Mouse (Mus musculus) heart, embryonic 15.5 days (tissue): ENCODE data around the gene Rasl12. TPM values are rescaled to one million over a fixed set of nuclear protein-coding genes. Genes with fewer than 3 reads are reported as not detected.

Experiments used
- ATAC-seq: fragments of 200-750 bp; cut with Nextera tagmentation; replicated peaks from 2 replicates; pipeline ENCODE4 v1.8.0; 2017; ENCODE audit warnings: low read depth, moderate TSS enrichment; ENCODE audit not compliant: insufficient number of reproducible peaks, insufficient read depth, low FRiP score
- H3K27ac ChIP-seq: fragments of 300-500 bp; sonication (generic); 2 replicates; pipeline ENCODE4 v1.5.1; 2015; ENCODE audit warnings: mild to moderate bottlenecking, inconsistent platforms
- H3K27me3 ChIP-seq: fragments of 300-500 bp; sonication (generic); 2 replicates; pipeline ENCODE4 v1.6.1; 2015; ENCODE audit warnings: inconsistent platforms
- H3K36me3 ChIP-seq: fragments of 300-500 bp; sonication (generic); 2 replicates; pipeline ENCODE4 v1.6.1; 2015; ENCODE audit warnings: mild to moderate bottlenecking, inconsistent platforms
- H3K4me1 ChIP-seq: fragments of 300-500 bp; sonication (generic); replicated peaks from 2 replicates; pipeline ENCODE4 v1.6.1; 2015; ENCODE audit warnings: inconsistent platforms
- H3K4me2 ChIP-seq: fragments of 300-500 bp; sonication (generic); 2 replicates; pipeline ENCODE4 v1.6.1; 2015; ENCODE audit warnings: inconsistent platforms, mild to moderate bottlenecking, moderate library complexity
- H3K4me3 ChIP-seq: fragments of 300-500 bp; sonication (generic); 2 replicates; pipeline ENCODE4 v1.5.1; 2015; ENCODE audit warnings: mild to moderate bottlenecking, inconsistent platforms
- H3K9ac ChIP-seq: fragments of 300-500 bp; sonication (generic); 2 replicates; pipeline ENCODE4 v1.6.1; 2015; ENCODE audit warnings: mild to moderate bottlenecking, inconsistent platforms
- H3K9me3 ChIP-seq: fragments of 300-500 bp; sonication (generic); replicated peaks from 2 replicates; pipeline ENCODE4 v1.6.1; 2016; ENCODE audit warnings: inconsistent platforms
- WGBS: fragments of 180-500 bp; shearing (Covaris S2); methylation state at CpG from one replicate; pipeline ENCODE4 v1.1.7; 2015; ENCODE audit warnings: mixed read lengths; 5-methylcytosine and 5-hydroxymethylcytosine counted together
- polyA plus RNA-seq: library from polyadenylated mRNA; unstranded; fragments of >200 nt; fragmentation: Nextera tagmentation; extraction: Ambion mirVana; gene quantifications from 2 replicates; pipeline ENCODE4 v1.2.1, GENCODE M21; 2015

The Rasl12 gene
- polyA plus RNA-seq, 1 experiment from 2014 or later = 7.6 TPM

GRCm38 (mm10) chr9:65447951-65448350, 49.6 kb downstream of the Rasl12 start:
- H3K9ac ChIP-seq = no peak overlapping the region
- no peaks in the 10 kb centered on the region for H3K27me3 ChIP-seq
- no peak overlapping the region for H3K4me2 ChIP-seq
- no peak for ATAC-seq
- H3K4me1 ChIP-seq = no peaks in the 10 kb centered on the region
- H3K36me3 ChIP-seq = peaks cover 63% of the 10 kb centered on the region
- WGBS = 86% methylated on average over 6 of the region's 6 CpGs
- no peak overlapping the region for H3K4me3 ChIP-seq
- H3K27ac ChIP-seq = no peak overlapping the region
- no peaks in the 10 kb centered on the region for H3K9me3 ChIP-seq

DNA sequence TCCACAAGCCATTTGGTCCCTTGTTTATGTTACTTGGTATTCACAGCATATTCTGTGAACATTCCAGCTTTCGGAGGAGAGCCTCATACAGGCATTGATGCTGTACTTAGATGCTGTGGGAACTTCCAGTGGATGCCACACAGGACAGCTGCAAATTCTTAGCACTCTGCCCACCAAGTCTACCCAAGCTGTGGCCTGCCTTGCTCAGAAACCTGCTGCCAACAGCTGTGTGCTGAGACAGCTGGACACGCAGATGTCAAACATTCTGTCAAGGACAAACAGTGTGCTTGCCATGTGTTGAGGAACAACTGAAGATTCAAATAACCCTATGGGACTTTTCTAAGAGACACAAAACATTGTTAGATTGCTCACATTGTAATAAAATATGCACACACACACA, 60.7 kb downstream of the Rasl12 start:
- no peaks in the 10 kb centered on the region for H3K9me3 ChIP-seq
- H3K27me3 ChIP-seq = no peaks in the 10 kb centered on the region
- H3K9ac ChIP-seq = no peak overlapping the region
- no peak overlapping the region for H3K4me2 ChIP-seq
- ATAC-seq = no peak
- no peak overlapping the region for H3K27ac ChIP-seq
- no peak overlapping the region for H3K4me3 ChIP-seq
- WGBS = 85% methylated on average over 2 of the region's 2 CpGs
- H3K4me1 ChIP-seq = peaks cover 16% of the 10 kb centered on the region
- H3K36me3 ChIP-seq = no peaks in the 10 kb centered on the region

DNA sequence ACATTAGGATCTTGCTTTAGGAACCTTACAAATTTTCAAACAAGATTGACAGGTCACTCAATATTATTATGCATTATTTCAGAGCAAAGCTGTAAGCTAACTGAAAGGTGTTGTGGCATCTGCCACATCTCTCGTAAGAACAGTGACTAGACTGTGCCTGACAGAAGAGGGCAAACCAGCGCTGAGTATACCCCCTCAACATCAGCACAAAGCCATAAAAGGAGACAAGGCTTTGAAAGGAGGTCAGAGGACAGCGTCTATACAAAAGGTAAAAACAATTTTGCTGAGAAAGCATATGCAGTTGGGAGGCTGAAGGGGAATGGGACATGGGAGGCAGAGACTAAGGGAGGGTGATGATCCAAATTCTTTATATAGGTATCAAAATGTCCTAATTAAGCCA, 61.9 kb downstream of the Rasl12 start:
- H3K27ac ChIP-seq = peak overlapping the region; percentile 88
- ATAC-seq = no peak
- H3K4me2 ChIP-seq = peak overlapping the region; percentile 76
- H3K4me1 ChIP-seq = peaks cover 16% of the 10 kb centered on the region
- WGBS = 69% methylated on average over 3 of the region's 3 CpGs
- 0 out of 2 replicates have a peak, but pooled peaks cover under 1% of the 10 kb centered on the region for H3K36me3 ChIP-seq
- no peak overlapping the region for H3K9ac ChIP-seq
- H3K27me3 ChIP-seq = no peaks in the 10 kb centered on the region
- no peaks in the 10 kb centered on the region for H3K9me3 ChIP-seq
- H3K4me3 ChIP-seq = peak overlapping the region; percentile 93; the same call in 1 of the 2 replicates

DNA sequence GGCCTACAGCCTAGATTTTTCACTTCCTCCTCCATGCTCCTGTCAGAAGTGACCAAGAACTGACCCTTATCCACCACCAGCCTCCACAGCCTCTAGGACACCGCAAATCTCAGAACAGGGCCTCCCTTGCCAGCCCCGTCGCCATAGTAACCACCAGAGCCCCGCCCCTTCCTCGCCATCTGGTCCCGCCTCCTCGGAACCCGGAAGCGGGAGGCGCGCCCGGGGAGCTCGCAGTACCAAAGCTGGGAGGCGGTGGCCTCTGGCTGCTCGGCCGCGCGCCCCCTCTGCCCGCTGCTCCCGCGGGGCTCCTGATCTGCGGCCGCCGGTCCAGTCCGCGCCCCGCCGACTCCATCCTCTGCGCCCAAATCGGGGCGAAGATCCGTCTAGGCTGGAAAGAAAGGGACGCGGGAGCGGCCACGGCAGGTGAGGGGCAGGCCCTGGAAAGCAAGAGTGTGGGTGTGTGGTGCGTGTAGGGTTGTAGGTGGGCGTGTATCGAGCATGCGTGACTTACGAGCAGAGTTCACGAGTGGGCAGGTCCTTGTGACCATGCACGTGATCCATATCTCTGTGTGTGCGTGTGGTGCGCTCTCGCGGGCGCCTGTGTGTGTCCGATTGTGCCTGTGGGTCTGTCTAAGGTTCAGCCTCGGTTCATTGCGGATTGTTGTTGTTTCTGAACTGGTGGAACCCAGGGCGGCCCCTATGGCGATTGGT, 62.6 kb downstream of the Rasl12 start, which contains the start of gene Spg21:
TSS of gene Spg21 (plus strand) at position 216 of the 711 bp plus-strand sequence.
- H3K27me3 ChIP-seq = no peaks in the 10 kb centered on the region
- peaks cover 16% of the 10 kb centered on the region for H3K4me1 ChIP-seq
- peak within 1 kb of the TSS; percentile 76 for H3K4me2 ChIP-seq
- peaks cover 8% of the 10 kb centered on the region; the same call in 1 of the 2 replicates for H3K36me3 ChIP-seq
- peak within 1 kb of the TSS; percentile 93 for H3K4me3 ChIP-seq
- peak; percentile 94 for ATAC-seq
- under 1% methylated on average over 53 of the region's 53 CpGs for WGBS
- H3K9ac ChIP-seq = peak within 1 kb of the TSS; percentile 87
- H3K9me3 ChIP-seq = no peaks in the 10 kb centered on the region
- H3K27ac ChIP-seq = peak within 1 kb of the TSS; percentile 88

GRCm38 (mm10) chr9:65462544-65462943, 64.2 kb downstream of the Rasl12 start:
- no peak overlapping the region; the same call in 1 of the 2 replicates for H3K27ac ChIP-seq
- no peak overlapping the region; the same call in 1 of the 2 replicates for H3K4me2 ChIP-seq
- ATAC-seq = no peak
- H3K4me3 ChIP-seq = no peak overlapping the region
- H3K9ac ChIP-seq = no peak overlapping the region
- H3K36me3 ChIP-seq = peaks cover 11% of the 10 kb centered on the region; the same call in 1 of the 2 replicates
- H3K9me3 ChIP-seq = no peaks in the 10 kb centered on the region
- H3K27me3 ChIP-seq = no peaks in the 10 kb centered on the region
- 63% methylated on average over 5 of the region's 5 CpGs for WGBS
- peaks cover 16% of the 10 kb centered on the region for H3K4me1 ChIP-seq

DNA sequence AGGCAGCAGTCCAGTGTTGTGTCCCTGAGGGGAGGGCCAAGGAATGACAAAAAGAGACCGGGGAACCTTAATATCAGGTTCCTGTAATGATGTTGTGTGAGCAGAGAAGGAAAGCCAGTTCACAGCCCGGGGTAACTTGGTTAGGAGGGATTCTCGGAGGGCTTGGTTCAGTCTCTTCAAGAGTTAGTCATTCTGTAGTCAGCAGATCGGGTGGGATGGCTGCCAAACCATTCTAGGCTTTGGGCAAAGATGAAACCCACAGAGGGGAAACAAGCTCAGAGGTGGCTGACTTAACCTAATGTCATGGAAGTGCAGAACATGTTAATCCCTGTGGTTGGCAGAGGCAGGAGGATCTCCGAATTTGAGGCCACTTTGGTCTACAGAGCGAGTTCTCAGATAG, 65.9 kb downstream of the Rasl12 start:
- Histone ChIP-seq H3K4me2 (no peak overlapping the region), H3K27me3 (no peaks in the 10 kb centered on the region), H3K4me1 (peaks cover 16% of the 10 kb centered on the region), H3K9ac (no peak overlapping the region), H3K27ac (no peak overlapping the region), H3K36me3 (peaks cover 14% of the 10 kb centered on the region; the same call in 1 of the 2 replicates), H3K9me3 (no peaks in the 10 kb centered on the region), H3K4me3 (no peak overlapping the region)
- WGBS = 89% methylated on average over 6 of the region's 6 CpGs
- ATAC-seq = no peak

Other genes with a start within 250 kb of the Rasl12 start
- gene Parp16, start 203.2 kb upstream of the Rasl12 start, polyA plus RNA-seq = 5.3 and 5.8 TPM in 2 replicates
- 0.03 and 0.04 TPM in 2 replicates for gene Cilp, start 133.3 kb upstream of the Rasl12 start, polyA plus RNA-seq
- gene Clpx, start 104.2 kb upstream of the Rasl12 start, polyA plus RNA-seq = 44.4 and 46.4 TPM in 2 replicates
- 5.8 and 7.1 TPM in 2 replicates for gene Pdcd7, start 52.4 kb upstream of the Rasl12 start, polyA plus RNA-seq
- 0.09 and 0.19 TPM in 2 replicates for gene Ubap1l, start 37.5 kb upstream of the Rasl12 start, polyA plus RNA-seq
- 1.00 and 1.7 TPM in 2 replicates for gene Kbtbd13, start 6.9 kb upstream of the Rasl12 start, polyA plus RNA-seq
- gene Slc51b, start 24.4 kb downstream of the Rasl12 start, polyA plus RNA-seq = not detected in 2 replicates
- 13.2 and 13.6 TPM in 2 replicates for gene Mtfmt, start 37.3 kb downstream of the Rasl12 start, polyA plus RNA-seq
- 52.9 and 62.7 TPM in 2 replicates for gene Spg21, start 62.4 kb downstream of the Rasl12 start, polyA plus RNA-seq
- gene Ankdd1a, start 121.7 kb downstream of the Rasl12 start, polyA plus RNA-seq = not detected in 2 replicates
- gene Plekho2, start 181.5 kb downstream of the Rasl12 start, polyA plus RNA-seq = 9.8 and 14.8 TPM in 2 replicates
- gene Pif1, start 188.7 kb downstream of the Rasl12 start, polyA plus RNA-seq = 9.8 and 12.8 TPM in 2 replicates
- 90.2 and 98.2 TPM in 2 replicates for gene Rbpms2, start 231.1 kb downstream of the Rasl12 start, polyA plus RNA-seq